Mouse (Mus musculus): ENCODE results near the gene Vnn3.

GRCm38 (mm10) chr10:23892987-23893386, 41.7 kb downstream of the Vnn3 start:
- TF ChIP-seq POLR2A (IDR thresholded peaks at IDR 0.05; ENCODE audit: control insufficient read depth in 1 of 2, insufficient read depth in 1 of 2, low read depth in 1 of 2, low read length in 2 of 2, poor library complexity in 1 of 2): no peak
- no peak for TF ChIP-seq CTCF (IDR thresholded peaks at IDR 0.05 in 2 of 3, conservative IDR thresholded peaks at IDR 0.05 in 1 of 3; ENCODE audit: control insufficient read depth in 1 of 3, insufficient read depth in 1 of 3, low read depth in 2 of 3, low read length in 3 of 3, poor library complexity in 1 of 3, severe bottlenecking in 1 of 3)
- TF ChIP-seq GATA1 (IDR thresholded peaks at IDR 0.05; ENCODE audit: low read depth, low read length): no peak
- TF ChIP-seq UBTF (IDR thresholded peaks at IDR 0.05; ENCODE audit: borderline replicate concordance, insufficient read depth, low read depth, low read length): no peak
- no peak for TF ChIP-seq POLR2AphosphoS5 (IDR thresholded peaks at IDR 0.05; ENCODE audit: borderline replicate concordance, low read depth, low read length)
- TF ChIP-seq EP300 (IDR thresholded peaks at IDR 0.05; ENCODE audit: low read depth in 1 of 2, low read length in 2 of 2): no peak
- TF ChIP-seq RCOR1 (IDR thresholded peaks at IDR 0.05; ENCODE audit: low read depth, low read length): no peak
- TF ChIP-seq NRF1 (IDR thresholded peaks at IDR 0.05; ENCODE audit: insufficient read depth, low read depth, low read length, poor library complexity, severe bottlenecking): no peak
- no peak for TF ChIP-seq MAX (IDR thresholded peaks at IDR 0.05; ENCODE audit: low read length)
- no peak for TF ChIP-seq BHLHE40 (IDR thresholded peaks at IDR 0.05; ENCODE audit: borderline replicate concordance, low read depth, low read length)
- no peak for TF ChIP-seq MAZ (IDR thresholded peaks at IDR 0.05; ENCODE audit: low read depth, low read length)
- TF ChIP-seq USF1 (IDR thresholded peaks at IDR 0.05; ENCODE audit: low read depth, low read length): no peak
- no peak for TF ChIP-seq ETS1 (IDR thresholded peaks at IDR 0.05; ENCODE audit: low read depth, low read length)
- no peak for TF ChIP-seq MAFK (IDR thresholded peaks at IDR 0.05; ENCODE audit: borderline replicate concordance, low read depth, low read length)
